8 mouse cellular contexts compared by ENCODE assay signal in the genomic region with DNA sequence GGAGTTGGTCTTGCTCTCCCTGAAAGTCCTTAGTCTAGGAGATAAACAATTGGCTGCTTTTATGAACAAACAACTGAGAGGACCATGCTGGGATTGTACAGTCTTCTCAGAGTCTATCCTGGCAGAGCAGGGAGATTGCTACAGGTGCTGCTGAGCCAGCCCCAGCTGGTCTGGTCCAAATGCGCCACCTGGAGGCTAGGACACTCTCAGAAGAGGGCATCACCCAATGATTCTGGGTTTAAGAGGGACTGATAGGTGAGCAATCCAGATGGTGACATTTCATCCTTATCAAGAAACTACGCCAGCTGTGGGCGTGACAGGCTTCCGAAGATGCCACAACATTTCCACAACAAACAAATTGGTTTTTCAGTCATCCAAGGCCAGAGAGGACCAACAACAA. TPM values are rescaled to one million over a fixed set of nuclear protein-coding genes. Genes with fewer than 3 reads are reported as not detected.
DNase-seq lines count a peak whose midpoint lies in the region; ATAC-seq lines count a peak whose summit lies in the region.

No protein-coding gene starts in this region.

- ATAC-seq in limb, embryonic 11.5 days (ENCODE audit: insufficient number of reproducible peaks, low FRiP score, low TSS enrichment, low read depth) = no peak
- ATAC-seq in stomach, embryonic 14.5 days (ENCODE audit: insufficient number of reproducible peaks, insufficient read depth, low FRiP score, low read depth) = peak; percentile 78; the same call in 1 of the 2 replicates

- no peaks in the 10 kb centered on the region for H3K9me3 ChIP-seq in limb, embryonic 11.5 days (ENCODE audit: control insufficient read depth, low read length)
- H3K9me3 ChIP-seq in stomach, embryonic 14.5 days (ENCODE audit: control insufficient read depth, low read depth, low read length) = no peaks in the 10 kb centered on the region

- no peaks in the 10 kb centered on the region for H3K4me1 ChIP-seq in limb, embryonic 11.5 days (ENCODE audit: control insufficient read depth, insufficient read depth, low read length)
- no peaks in the 10 kb centered on the region for H3K4me1 ChIP-seq in stomach, embryonic 14.5 days (ENCODE audit: control insufficient read depth, insufficient read depth, low read length)

- DNase-seq in heart, adult 11 months = peak; percentile 85
- no peak for DNase-seq in heart, postnatal 25 days (ENCODE audit: low spot score)
- peak; percentile 29 for DNase-seq in cerebellum, adult 9-10 months
- peak; percentile 12 to 81 for DNase-seq in frontal cortex, adult 2 months (ENCODE audit: extremely low spot score in 1 of 2, low spot score in 1 of 2)
- DNase-seq in kidney, adult 8-10 months = peak; percentile 34 to 76
- DNase-seq in limb, embryonic 11.5 days (ENCODE audit: low spot score) = peak; percentile 72
- DNase-seq in naive thymus-derived CD4-positive, alpha-beta T cell, adult 2 months (ENCODE audit: low read depth) = peak; percentile 45

- 51% methylated on average over 4 of the region's 4 CpGs for WGBS in limb, embryonic 11.5 days
- 37% methylated on average over 4 of the region's 4 CpGs for WGBS in stomach, embryonic 14.5 days

- intact Hi-C loops in heart, postnatal 25 days (cut with DNase I) = loop anchor here (1.0 to 2.0 kb wide), 2 partner anchors 195 to 955 kb away; partner anchors contain the start of gene Gypa

- no peak overlapping the region for H3K4me3 ChIP-seq in limb, embryonic 11.5 days (ENCODE audit: low read depth, low read length)
- H3K4me3 ChIP-seq in stomach, embryonic 14.5 days (ENCODE audit: low read depth, low read length) = no peak overlapping the region

- H3K9ac ChIP-seq in limb, embryonic 11.5 days (ENCODE audit: low read length) = no peak overlapping the region
- no peak overlapping the region for H3K9ac ChIP-seq in stomach, embryonic 14.5 days (replicated peaks; ENCODE audit: low read depth, low read length)

- H3K36me3 ChIP-seq in limb, embryonic 11.5 days (ENCODE audit: control insufficient read depth, insufficient read depth, low read length) = no peaks in the 10 kb centered on the region
- no peaks in the 10 kb centered on the region for H3K36me3 ChIP-seq in stomach, embryonic 14.5 days (ENCODE audit: control insufficient read depth, insufficient read depth, low read length)

- H3K4me2 ChIP-seq in limb, embryonic 11.5 days (ENCODE audit: low read depth, severe bottlenecking) = no peak overlapping the region
- no peak overlapping the region for H3K4me2 ChIP-seq in stomach, embryonic 14.5 days (replicated peaks; ENCODE audit: low read depth, low read length)

- no peak overlapping the region for H3K27ac ChIP-seq in limb, embryonic 11.5 days (replicated peaks; ENCODE audit: low read depth, low read length)
- no peak overlapping the region for H3K27ac ChIP-seq in stomach, embryonic 14.5 days (ENCODE audit: low read length)

- H3K27me3 ChIP-seq in limb, embryonic 11.5 days (ENCODE audit: control insufficient read depth, insufficient read depth, low read length) = no peaks in the 10 kb centered on the region
- H3K27me3 ChIP-seq in stomach, embryonic 14.5 days (ENCODE audit: control insufficient read depth, insufficient read depth, low read length) = no peaks in the 10 kb centered on the region

RNA-seq across cellular contexts. Expression of gene Smarca5, which starts 51.2 kb away (rescaled TPM):
- total RNA-seq in heart, postnatal 25 days (2021) = 10 to 100 TPM; 34.5 to 43.3 TPM
- 18.8 and 19.2 TPM in 2 replicates for polyA plus RNA-seq in frontal cortex, adult 2 months (2012; rRNA removed)
- polyA plus RNA-seq in limb, embryonic 11.5 days (2014; fragmentation: Nextera tagmentation; extraction: Ambion mirVana) = 129 and 141 TPM in 2 replicates
- polyA plus RNA-seq in stomach, embryonic 14.5 days (2014; fragmentation: Nextera tagmentation; extraction: Ambion mirVana) = 70.7 and 84.1 TPM in 2 replicates
